Mouse (Mus musculus): ENCODE measurements at regions not wholly inside any gene's neighbourhood (a gene's known extent, or its start where the extent isn't known, plus 50 kb on each side); places are given as distances from the start of the nearest gene placed in this dataset.
"Not testable (repeated sequence)": the region's sequence is repeated elsewhere in the genome, so short reads cannot be mapped to it uniquely, and the experiment has no call there.

DNA sequence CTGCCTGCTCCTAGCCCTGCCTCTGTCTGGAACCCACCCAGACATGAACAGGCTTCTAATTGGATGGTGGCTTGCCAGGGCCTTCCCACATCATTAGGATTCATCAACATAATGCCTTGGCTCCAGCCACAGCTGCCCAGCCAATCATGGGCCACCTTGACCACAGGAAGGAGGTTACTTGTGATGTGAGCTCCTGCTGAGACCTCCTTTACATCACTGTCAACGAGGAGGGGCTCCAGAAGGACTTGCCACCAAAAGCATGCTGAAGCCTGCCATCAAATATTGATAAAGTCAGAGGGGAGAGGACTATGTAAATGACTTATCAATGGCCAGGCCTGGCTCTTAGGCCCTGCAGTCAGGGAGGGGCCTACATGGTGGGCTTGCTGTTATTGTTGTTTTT is 175.6 kb downstream of the Map1s start:
- DNase-seq (ENCODE audit: low read depth, low spot score): not testable (repeated sequence)

DNA sequence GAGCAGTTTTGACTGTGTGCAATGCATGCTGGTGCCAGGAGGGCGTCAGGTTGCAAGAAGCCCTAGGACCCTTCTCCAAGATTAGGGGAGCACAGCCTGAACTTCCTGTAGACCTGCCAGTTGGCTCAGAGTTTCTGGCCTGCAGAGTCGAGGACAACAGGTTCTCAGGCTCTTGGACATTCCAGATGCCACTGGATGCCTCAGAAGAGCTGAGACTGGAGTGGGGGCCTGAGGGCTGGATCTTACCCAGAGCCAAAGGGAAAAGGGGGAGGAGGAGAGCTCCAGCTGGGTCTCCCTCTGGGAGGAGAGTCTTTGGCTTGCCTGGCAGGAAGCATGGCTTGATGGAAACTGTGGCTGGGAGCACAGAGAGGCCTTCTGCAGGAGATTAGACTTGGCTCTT is 145.4 kb upstream of the Myo9b start:
- not testable (repeated sequence) for DNase-seq (ENCODE audit: low read depth, low spot score)

DNA sequence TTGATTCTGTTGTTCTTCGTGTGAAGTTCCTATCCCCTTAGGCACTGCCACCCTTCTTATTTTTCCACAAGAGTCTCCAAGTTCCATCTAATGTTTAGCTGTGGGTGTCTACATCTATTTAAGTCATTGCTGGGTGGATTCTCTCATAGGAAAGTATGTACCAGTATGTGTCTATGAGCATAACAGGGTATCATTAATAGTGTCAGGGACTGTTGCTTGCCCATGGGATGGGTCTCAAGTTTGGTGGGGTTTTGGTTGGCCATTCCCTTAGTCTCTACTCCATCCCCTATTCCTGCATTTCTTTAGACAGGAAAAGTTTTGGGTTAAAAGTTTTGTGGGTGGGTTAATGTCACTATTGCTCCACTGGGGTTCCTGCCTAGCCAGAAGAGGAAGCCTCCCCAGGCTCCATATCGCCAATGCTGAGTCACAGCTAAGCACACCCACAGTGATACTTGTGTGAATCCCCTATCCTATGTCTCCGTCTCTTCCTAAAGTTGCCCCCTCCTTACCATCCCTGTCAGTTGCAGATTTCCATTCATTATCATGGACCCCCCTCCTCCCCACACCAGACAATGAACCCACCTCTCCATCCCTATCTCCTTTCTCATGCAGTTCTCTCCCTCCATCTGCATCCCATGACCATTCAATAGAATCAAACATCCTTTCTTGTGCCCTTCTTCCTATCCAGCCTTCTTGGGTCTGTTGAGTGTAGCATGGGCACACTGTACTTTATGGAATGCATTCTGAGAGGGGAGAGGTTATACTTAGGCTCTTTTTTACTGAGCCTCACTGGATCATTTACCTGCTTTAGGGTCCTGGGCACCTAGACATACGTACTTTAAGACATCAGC is 141.9 kb upstream of the Myo9b start:
- peak; percentile 9 for DNase-seq (ENCODE audit: low read depth, low spot score)

DNA sequence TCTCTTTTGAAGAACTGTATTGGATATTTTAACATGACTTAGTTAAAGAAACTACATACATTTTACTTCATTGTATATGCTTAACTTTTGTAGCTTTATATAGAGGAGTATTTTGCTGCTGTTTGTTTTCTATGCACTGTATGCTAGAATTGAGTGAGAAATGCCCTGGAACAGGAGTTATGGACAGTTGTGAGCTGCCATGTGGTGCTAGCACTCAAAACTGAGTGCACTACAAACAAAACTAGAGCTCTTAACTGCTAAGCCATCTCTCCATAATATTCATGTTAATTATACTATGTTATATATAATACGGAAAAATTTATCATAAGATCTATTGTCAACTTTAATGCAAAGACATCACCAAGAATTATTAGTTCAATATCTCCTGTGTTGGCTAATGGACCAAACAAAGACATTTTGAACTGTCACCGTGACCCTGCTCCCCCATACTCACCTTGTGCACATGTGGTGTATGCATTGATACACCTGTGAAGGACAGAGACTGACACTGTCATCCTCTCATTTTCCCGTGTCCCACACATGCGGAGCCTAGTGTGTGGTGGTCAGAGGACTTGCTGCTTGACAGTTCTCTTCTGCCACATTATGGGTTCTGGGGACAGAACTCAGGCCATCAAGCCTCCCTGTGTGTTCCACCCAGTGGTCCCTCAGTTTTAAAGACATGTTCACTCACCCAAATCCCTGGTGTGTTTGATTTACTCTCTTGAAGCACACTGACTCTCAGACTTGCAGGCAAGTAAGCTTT is 141.0 kb upstream of the Myo9b start:
- peak; percentile 5 for DNase-seq (ENCODE audit: low read depth, low spot score)

DNA sequence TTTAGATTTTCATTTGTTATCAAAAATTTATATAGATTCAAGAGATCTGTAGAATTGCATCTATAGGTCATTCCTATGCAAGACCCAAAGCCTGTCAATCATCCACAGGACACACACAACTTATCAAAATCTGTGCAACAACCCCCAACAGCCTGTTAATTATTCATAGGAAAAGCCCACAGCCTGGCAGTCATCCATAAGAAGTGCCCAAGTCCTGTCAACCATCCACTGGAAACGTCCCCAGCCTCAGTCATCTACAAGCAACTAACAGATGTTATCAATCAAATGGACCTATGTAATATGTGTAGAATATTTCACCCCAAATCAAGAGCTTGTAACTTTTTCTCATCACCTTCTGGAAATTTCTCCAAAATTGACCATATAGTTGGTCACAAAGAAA is 139.6 kb upstream of the Myo9b start:
- DNase-seq (ENCODE audit: low read depth, low spot score): peak; percentile 6

DNA sequence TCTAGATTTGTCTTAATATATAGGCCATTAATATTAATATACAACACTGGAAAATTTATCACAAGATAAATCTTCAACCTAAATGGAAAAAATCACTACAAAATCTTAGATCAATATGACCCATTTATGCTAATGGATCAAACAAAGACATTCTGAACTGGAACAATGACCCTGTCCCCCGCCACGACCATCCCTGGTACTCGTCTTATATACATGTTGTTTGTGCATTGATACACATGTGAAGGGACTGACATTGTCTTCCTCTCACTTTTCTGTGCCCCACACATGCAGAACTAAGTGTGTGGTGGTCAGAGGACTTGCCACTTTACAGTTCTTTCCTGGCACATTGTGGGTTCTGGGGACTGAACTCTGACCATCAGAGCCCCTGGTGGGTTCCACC is 135.4 kb upstream of the Myo9b start:
- not testable (repeated sequence) for DNase-seq (ENCODE audit: low read depth, low spot score)

DNA sequence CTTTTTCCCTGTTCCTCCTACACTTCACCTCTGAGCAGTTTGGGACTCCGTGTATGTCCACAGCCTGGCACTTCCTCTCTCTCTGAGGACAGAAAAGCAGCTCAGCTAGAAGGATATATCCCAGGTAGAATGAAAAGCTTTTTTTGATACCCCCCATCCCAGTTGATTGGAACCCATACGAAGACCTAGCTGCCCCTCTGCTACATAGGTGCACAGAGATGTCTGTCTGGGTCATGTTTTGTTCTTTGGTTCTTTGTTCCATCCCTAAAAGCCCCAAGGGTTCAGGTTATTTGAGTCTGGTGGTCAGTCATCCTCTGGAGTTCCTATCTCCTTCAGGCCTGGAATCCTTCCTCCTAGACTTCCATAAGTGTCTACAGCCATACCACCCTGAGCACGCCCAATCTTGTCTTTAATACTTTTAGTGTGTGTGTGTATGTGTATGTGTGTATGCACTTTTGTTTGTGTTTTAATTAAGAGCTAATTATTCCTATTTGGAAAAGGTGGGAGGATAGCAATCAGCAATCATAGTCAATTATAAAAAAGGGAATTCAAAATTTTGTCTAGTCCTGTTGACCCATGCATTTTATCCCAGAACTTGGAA is 130.0 kb upstream of the Myo9b start:
- DNase-seq (ENCODE audit: low read depth, low spot score): not testable (repeated sequence)

DNA sequence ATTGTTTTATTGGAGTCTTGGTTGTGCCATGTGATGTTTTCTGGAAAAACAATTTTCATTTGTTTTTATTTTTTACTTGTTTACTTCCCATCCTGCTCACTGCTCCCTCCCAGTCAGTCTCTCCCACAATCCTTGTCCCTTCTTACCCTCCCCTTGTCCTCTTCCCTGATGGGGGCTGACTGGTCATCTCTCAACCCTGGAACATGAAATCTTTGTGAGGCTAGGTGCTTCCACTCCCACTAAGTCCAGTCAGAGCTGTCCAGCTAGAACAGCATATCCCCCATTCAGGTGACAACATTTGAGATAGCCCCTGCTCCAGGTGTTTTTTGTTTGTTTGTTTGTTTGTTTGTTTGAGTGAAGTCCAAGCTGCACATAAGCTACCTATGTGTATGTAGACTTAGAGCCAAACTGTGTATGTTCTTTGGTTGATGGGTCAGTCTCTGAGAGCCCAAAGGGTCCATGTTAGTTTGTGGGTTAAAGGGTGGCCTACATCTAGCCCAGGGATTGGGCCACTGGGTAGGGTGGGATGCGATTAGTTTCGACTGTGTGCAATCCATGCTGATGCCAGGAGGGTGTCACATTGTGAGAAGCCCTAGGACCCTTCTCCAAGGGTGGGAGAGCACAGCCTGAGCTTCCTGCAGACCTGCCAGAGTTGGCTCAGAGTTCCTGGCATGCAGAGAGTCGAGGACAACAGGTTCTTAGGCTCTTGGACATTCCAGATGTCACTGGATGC is 100.9 kb upstream of the Myo9b start:
- not testable (repeated sequence) for DNase-seq (ENCODE audit: low read depth, low spot score)

DNA sequence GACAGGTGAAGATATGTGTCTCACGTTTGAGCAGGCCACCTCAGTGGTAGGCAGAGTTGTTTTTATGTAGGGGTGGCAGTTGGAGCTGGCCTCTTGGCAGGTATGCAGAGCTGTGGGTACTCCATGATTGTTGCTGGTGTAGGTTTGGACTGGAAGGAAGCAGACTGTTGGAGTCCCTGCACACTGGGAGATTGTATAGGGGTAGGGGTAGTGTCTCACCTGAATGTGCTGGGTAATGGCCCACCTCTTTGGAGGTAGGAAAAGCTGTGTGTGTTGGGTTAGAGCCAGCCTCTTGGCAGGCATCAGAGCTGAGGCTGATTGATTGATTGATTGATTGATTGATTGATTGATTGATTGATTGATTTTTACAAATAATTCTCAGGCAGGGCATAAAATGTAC is 79.6 kb upstream of the Myo9b start:
- not testable (repeated sequence) for DNase-seq (ENCODE audit: low read depth, low spot score)

DNA sequence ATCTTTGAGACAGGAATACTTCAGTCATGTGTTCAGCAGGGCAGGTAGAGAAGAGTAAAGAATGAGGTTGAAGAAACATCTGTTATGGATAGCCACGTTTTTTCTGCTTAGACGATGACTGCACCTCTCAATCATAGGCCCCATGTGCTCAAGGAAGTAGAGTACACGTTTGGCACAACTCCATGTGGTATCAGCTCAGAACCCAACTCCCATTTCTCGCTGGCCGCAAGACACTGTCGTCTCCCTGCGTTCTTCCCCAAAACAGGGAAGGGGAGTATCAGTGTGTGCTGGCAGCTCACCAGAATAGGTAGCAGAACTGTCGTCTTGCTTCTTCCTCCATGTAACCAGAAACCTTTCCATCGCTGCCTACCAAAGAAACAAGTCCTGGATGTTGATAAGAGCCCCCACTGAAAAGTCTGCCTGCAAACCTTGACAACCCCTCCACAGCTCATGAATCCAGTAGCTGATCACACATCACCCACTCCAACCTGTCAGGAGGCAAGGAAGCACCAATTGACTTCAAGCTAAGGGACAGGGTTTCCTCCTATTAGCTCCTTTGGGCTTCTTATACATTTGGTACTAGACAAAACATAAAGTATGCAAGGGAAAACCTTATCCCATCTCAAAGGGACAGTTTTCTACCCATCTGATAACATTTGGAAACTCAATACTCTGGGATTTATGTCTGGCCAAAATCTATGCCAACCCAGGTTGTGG is 77.3 kb upstream of the Myo9b start:
- DNase-seq (ENCODE audit: low read depth, low spot score): peak; percentile 1

Measured in 3T3-L1 (cell line).